Mouse (Mus musculus): ENCODE measurements at regions not wholly inside any gene's neighbourhood (a gene's known extent, or its start where the extent isn't known, plus 50 kb on each side); places are given as distances from the start of the nearest gene placed in this dataset.

DNA sequence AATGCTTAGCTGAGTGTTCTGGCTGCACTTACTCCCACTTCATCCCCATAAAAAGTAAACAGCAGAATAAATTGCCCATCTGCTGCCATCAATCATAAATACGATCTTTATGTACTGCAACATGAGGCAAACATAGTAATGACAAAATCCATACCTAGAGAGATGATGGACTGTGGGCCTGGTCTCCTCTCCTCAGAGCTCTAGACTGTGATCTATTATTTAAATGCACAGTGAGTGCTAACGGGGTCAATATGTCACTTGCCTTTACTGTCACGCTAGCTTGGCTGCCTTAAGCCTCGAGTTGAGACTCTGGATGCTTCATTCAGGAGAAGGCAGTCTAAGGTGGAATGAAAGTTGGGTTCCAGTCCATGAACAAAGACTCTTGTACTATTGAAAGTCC, 683.7 kb upstream of the Vstm2b start:
- in situ Hi-C loops (cut with MboI; ENCODE audit: low sequenced_read_pairs in 2 of 2, unreplicated experiment in 2 of 2) = no loop called here
- Histone ChIP-seq H3K9ac (ENCODE audit: insufficient read depth, low read depth, low read length, poor library complexity, severe bottlenecking) (no peak overlapping the region), H3K36me3 (ENCODE audit: control insufficient read depth, insufficient read depth, low read length, poor library complexity, severe bottlenecking) (no peaks in the 10 kb centered on the region), H3K4me3 (ENCODE audit: insufficient read depth in 1 of 2, low read depth in 1 of 2, low read length in 2 of 2, poor library complexity in 1 of 2, severe bottlenecking in 1 of 2) (no peak overlapping the region), H3K4me1 (ENCODE audit: control insufficient read depth in 2 of 2, insufficient read depth in 2 of 2, low read length in 2 of 2, poor library complexity in 1 of 2) (no peaks in the 10 kb centered on the region), H3K27ac (ENCODE audit: insufficient read depth, low read depth, low read length, poor library complexity, severe bottlenecking) (no peak overlapping the region), H3K9me3 (ENCODE audit: control insufficient read depth, insufficient read depth, low read depth, low read length) (no peaks in the 10 kb centered on the region)
- no peak for DNase-seq (ENCODE audit: low read depth, low spot score)
- TF ChIP-seq ZC3H11A (IDR thresholded peaks at IDR 0.05; ENCODE audit: borderline replicate concordance, low read depth, low read length) = no peak
- no peak for TF ChIP-seq MAFK (IDR thresholded peaks at IDR 0.05; ENCODE audit: insufficient read depth, low read depth, low read length)
- no peak for TF ChIP-seq HCFC1 (IDR thresholded peaks at IDR 0.05; ENCODE audit: borderline replicate concordance, insufficient read depth, low read length)
- TF ChIP-seq CHD2 (IDR thresholded peaks at IDR 0.05; ENCODE audit: low read depth, low read length) = no peak
- no peak for TF ChIP-seq ZNF384 (IDR thresholded peaks at IDR 0.05; ENCODE audit: low read depth, low read length)

DNA sequence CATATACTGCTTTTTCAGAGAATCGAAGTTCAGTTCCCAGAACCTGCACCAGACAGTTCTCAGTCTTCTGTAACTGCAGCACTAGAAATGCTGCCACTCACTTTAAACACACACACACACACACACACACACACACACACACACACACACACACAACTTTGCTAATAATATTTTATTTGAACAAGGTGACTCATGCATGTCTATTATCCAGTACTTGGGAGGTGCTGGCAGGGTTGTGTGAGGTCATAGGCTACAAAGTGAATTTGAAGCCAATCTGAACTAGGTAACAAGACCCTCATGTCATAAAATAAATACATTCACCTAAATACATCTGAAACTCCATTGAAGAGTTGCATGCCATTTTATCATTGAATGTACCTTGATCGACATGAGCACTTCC, 682.9 kb upstream of the Vstm2b start:
- in situ Hi-C loops (cut with MboI; ENCODE audit: low sequenced_read_pairs in 2 of 2, unreplicated experiment in 2 of 2) = no loop called here
- H3K9me3 ChIP-seq (ENCODE audit: control insufficient read depth, insufficient read depth, low read depth, low read length) = no peaks in the 10 kb centered on the region
- H3K27ac ChIP-seq (ENCODE audit: insufficient read depth, low read depth, low read length, poor library complexity, severe bottlenecking) = no peak overlapping the region
- H3K4me1 ChIP-seq (ENCODE audit: control insufficient read depth in 2 of 2, insufficient read depth in 2 of 2, low read length in 2 of 2, poor library complexity in 1 of 2) = no peaks in the 10 kb centered on the region
- H3K36me3 ChIP-seq (ENCODE audit: control insufficient read depth, insufficient read depth, low read length, poor library complexity, severe bottlenecking) = no peaks in the 10 kb centered on the region
- DNase-seq (ENCODE audit: low read depth, low spot score) = no peak
- H3K9ac ChIP-seq (ENCODE audit: insufficient read depth, low read depth, low read length, poor library complexity, severe bottlenecking) = no peak overlapping the region
- TF ChIP-seq CHD2 (IDR thresholded peaks at IDR 0.05; ENCODE audit: low read depth, low read length) (no peak), MAFK (IDR thresholded peaks at IDR 0.05; ENCODE audit: insufficient read depth, low read depth, low read length) (no peak), HCFC1 (IDR thresholded peaks at IDR 0.05; ENCODE audit: borderline replicate concordance, insufficient read depth, low read length) (no peak), ZNF384 (IDR thresholded peaks at IDR 0.05; ENCODE audit: low read depth, low read length) (no peak), ZC3H11A (IDR thresholded peaks at IDR 0.05; ENCODE audit: borderline replicate concordance, low read depth, low read length) (no peak)
- no peak overlapping the region for H3K4me3 ChIP-seq (ENCODE audit: insufficient read depth in 1 of 2, low read depth in 1 of 2, low read length in 2 of 2, poor library complexity in 1 of 2, severe bottlenecking in 1 of 2)

DNA sequence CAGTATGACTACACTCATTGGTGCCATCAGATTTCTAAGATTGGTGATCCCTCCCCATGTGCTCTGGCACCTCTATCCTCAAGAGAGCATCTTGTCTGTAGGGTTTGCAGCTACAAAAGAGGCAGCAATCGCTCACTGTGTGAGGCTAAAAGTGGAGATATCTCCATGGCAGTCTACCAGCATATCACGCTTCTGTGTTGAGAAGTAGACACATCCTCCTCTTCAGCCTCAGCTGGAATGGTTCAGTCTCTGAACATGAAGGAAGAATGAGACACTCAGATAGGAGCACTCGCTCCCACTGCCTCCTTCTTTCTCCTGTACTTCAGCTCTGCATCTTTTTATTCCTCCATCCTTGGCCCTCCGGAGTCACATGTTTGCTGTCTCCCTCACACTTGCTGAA, 677.6 kb upstream of the Vstm2b start:
- Histone ChIP-seq H3K9me3 (ENCODE audit: control insufficient read depth, insufficient read depth, low read depth, low read length) (no peaks in the 10 kb centered on the region), H3K4me3 (ENCODE audit: insufficient read depth in 1 of 2, low read depth in 1 of 2, low read length in 2 of 2, poor library complexity in 1 of 2, severe bottlenecking in 1 of 2) (no peak overlapping the region), H3K27ac (ENCODE audit: insufficient read depth, low read depth, low read length, poor library complexity, severe bottlenecking) (no peak overlapping the region), H3K4me1 (ENCODE audit: control insufficient read depth in 2 of 2, insufficient read depth in 2 of 2, low read length in 2 of 2, poor library complexity in 1 of 2) (no peaks in the 10 kb centered on the region), H3K9ac (ENCODE audit: insufficient read depth, low read depth, low read length, poor library complexity, severe bottlenecking) (no peak overlapping the region), H3K36me3 (ENCODE audit: control insufficient read depth, insufficient read depth, low read length, poor library complexity, severe bottlenecking) (no peaks in the 10 kb centered on the region)
- TF ChIP-seq ZNF384 (IDR thresholded peaks at IDR 0.05; ENCODE audit: low read depth, low read length) (no peak), HCFC1 (IDR thresholded peaks at IDR 0.05; ENCODE audit: borderline replicate concordance, insufficient read depth, low read length) (no peak), CHD2 (IDR thresholded peaks at IDR 0.05; ENCODE audit: low read depth, low read length) (no peak), ZC3H11A (IDR thresholded peaks at IDR 0.05; ENCODE audit: borderline replicate concordance, low read depth, low read length) (no peak), MAFK (IDR thresholded peaks at IDR 0.05; ENCODE audit: insufficient read depth, low read depth, low read length) (no peak)
- DNase-seq (ENCODE audit: low read depth, low spot score) = no peak
- in situ Hi-C loops (cut with MboI; ENCODE audit: low sequenced_read_pairs in 2 of 2, unreplicated experiment in 2 of 2) = no loop called here

DNA sequence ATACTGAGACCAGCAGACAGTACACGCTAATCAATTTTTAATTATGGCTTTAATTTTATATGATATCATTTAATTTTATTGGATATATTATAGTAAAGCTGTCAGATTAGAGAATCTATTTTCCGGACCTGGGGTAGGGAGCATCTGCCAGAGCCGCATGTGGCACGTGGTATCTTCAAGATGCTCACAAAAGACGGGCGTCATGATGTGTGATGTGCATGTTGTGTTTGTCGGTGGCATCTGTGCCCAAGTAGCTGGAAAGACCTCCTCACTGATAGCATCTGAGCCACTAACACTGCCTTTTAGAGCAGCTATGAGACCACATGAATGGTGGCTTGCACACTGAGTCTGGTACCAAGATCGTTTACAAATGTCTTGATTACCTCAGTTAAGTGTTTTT, 652.9 kb upstream of the Vstm2b start:
- TF ChIP-seq HCFC1 (IDR thresholded peaks at IDR 0.05; ENCODE audit: borderline replicate concordance, insufficient read depth, low read length) = no peak
- TF ChIP-seq CHD2 (IDR thresholded peaks at IDR 0.05; ENCODE audit: low read depth, low read length) = no peak
- no peak for TF ChIP-seq MAFK (IDR thresholded peaks at IDR 0.05; ENCODE audit: insufficient read depth, low read depth, low read length)
- TF ChIP-seq ZC3H11A (IDR thresholded peaks at IDR 0.05; ENCODE audit: borderline replicate concordance, low read depth, low read length) = no peak
- TF ChIP-seq ZNF384 (IDR thresholded peaks at IDR 0.05; ENCODE audit: low read depth, low read length) = no peak
- Histone ChIP-seq H3K36me3 (ENCODE audit: control insufficient read depth, insufficient read depth, low read length, poor library complexity, severe bottlenecking) (no peaks in the 10 kb centered on the region), H3K9ac (ENCODE audit: insufficient read depth, low read depth, low read length, poor library complexity, severe bottlenecking) (no peak overlapping the region), H3K27ac (ENCODE audit: insufficient read depth, low read depth, low read length, poor library complexity, severe bottlenecking) (no peak overlapping the region), H3K4me3 (ENCODE audit: insufficient read depth in 1 of 2, low read depth in 1 of 2, low read length in 2 of 2, poor library complexity in 1 of 2, severe bottlenecking in 1 of 2) (no peak overlapping the region), H3K4me1 (ENCODE audit: control insufficient read depth in 2 of 2, insufficient read depth in 2 of 2, low read length in 2 of 2, poor library complexity in 1 of 2) (no peaks in the 10 kb centered on the region), H3K9me3 (ENCODE audit: control insufficient read depth, insufficient read depth, low read depth, low read length) (no peaks in the 10 kb centered on the region)
- DNase-seq (ENCODE audit: low read depth, low spot score) = no peak
- in situ Hi-C loops (cut with MboI; ENCODE audit: low sequenced_read_pairs in 2 of 2, unreplicated experiment in 2 of 2) = no loop called here

DNA sequence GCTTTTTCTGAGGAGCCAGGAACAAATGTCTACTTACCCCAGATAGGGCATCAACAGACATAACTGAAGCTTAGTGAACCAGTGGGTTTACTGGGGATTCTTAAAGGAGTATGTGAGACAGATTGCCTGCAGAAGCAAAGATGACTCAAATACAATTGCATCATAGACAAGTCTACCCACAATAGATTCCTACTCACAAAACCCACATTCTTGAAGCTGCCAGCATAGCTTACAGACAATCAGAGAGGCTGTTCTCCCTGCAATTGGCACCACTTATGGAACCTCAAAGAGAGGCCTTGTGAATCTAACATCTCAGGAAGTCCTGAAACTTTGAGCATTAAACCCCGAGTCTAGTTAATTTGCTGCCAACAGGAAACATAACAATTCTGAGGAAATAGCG, 649.6 kb upstream of the Vstm2b start:
- no peaks in the 10 kb centered on the region for H3K4me1 ChIP-seq (ENCODE audit: control insufficient read depth in 2 of 2, insufficient read depth in 2 of 2, low read length in 2 of 2, poor library complexity in 1 of 2)
- TF ChIP-seq CHD2 (IDR thresholded peaks at IDR 0.05; ENCODE audit: low read depth, low read length) (no peak), ZC3H11A (IDR thresholded peaks at IDR 0.05; ENCODE audit: borderline replicate concordance, low read depth, low read length) (no peak), ZNF384 (IDR thresholded peaks at IDR 0.05; ENCODE audit: low read depth, low read length) (no peak), MAFK (IDR thresholded peaks at IDR 0.05; ENCODE audit: insufficient read depth, low read depth, low read length) (no peak), HCFC1 (IDR thresholded peaks at IDR 0.05; ENCODE audit: borderline replicate concordance, insufficient read depth, low read length) (no peak)
- H3K9ac ChIP-seq (ENCODE audit: insufficient read depth, low read depth, low read length, poor library complexity, severe bottlenecking) = no peak overlapping the region
- H3K9me3 ChIP-seq (ENCODE audit: control insufficient read depth, insufficient read depth, low read depth, low read length) = no peaks in the 10 kb centered on the region
- no peak overlapping the region for H3K4me3 ChIP-seq (ENCODE audit: insufficient read depth in 1 of 2, low read depth in 1 of 2, low read length in 2 of 2, poor library complexity in 1 of 2, severe bottlenecking in 1 of 2)
- no peaks in the 10 kb centered on the region for H3K36me3 ChIP-seq (ENCODE audit: control insufficient read depth, insufficient read depth, low read length, poor library complexity, severe bottlenecking)
- in situ Hi-C loops (cut with MboI; ENCODE audit: low sequenced_read_pairs in 2 of 2, unreplicated experiment in 2 of 2) = no loop called here
- DNase-seq (ENCODE audit: low read depth, low spot score) = no peak
- no peak overlapping the region for H3K27ac ChIP-seq (ENCODE audit: insufficient read depth, low read depth, low read length, poor library complexity, severe bottlenecking)
